ENCODE assay signal across 8 mouse cellular contexts in the genomic region with DNA sequence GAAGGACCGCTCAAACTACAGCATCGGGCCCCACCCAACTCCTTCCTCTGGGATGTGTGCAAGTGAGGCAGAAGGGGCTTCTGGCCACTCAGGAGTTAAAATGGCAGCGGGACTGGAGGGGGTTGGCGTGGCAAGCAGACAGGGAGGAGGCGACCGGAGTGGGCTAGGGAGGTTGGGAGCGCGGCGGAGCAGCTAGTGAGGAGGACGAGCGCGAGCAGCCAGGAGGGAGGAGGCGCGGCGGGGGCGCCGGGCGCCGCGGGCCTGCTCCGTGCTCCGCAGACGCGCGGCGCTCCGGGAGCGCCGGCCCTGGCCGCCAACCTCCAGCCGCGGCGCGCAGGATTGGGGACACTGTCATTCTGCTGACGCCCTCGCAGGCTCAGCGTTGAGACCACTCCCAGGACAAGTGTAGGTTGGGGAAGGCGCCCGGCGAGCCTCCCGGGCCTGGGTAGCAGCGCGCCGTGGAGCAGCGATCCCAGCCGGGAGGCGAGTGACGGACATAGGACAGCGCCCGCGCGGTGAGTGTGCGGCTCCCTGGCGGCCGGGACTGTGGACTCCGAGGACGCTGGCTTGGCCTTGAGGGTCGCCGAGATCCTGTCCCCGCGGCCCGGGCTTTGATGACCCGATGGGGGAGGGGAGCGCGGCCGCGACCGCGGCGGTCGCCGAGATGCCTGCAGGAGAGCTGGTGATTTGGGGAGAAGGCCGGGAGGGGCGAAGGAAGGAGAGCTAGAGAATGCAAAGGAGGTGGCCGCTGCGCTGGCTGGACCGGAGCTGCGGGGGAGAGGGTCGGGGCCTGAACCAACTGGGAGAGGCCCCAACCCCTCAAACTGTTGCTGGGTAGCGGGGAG. TPM values are rescaled to one million over a fixed set of nuclear protein-coding genes. Genes with fewer than 3 reads are reported as not detected.
A peak's percentile ranks its signal among the peaks of the same experiment; 100 is the strongest.
DNase-seq lines count a peak whose midpoint lies in the region; ATAC-seq and TF ChIP-seq lines count a peak whose summit lies in the region.

Gene Lrrn2 (plus strand): TSS at position 113 of the 845 bp plus-strand sequence.

- no peak within 1 kb of the TSS for H3K4me3 ChIP-seq in thymus, adult 2 months (ENCODE audit: control insufficient read depth, insufficient read depth, low read length)
- peak within 1 kb of the TSS; percentile 62 for H3K4me3 ChIP-seq in embryonic facial prominence, embryonic 11.5 days (ENCODE audit: low read depth, low read length)
- H3K4me3 ChIP-seq in heart, embryonic 11.5 days (ENCODE audit: low read depth, low read length), result peak within 1 kb of the TSS; percentile 51
- peak within 1 kb of the TSS; percentile 35 to 44 for H3K4me3 ChIP-seq in liver, embryonic 14.5 days (ENCODE audit: insufficient read depth in 1 of 2, low read depth in 2 of 2, low read length in 2 of 2)

- H3K36me3 ChIP-seq in thymus, adult 2 months (ENCODE audit: control insufficient read depth, insufficient read depth, low read length), result no peaks in the 10 kb centered on the region
- H3K36me3 ChIP-seq in embryonic facial prominence, embryonic 11.5 days (replicated peaks; ENCODE audit: control insufficient read depth, insufficient read depth, low read depth, low read length), result no peaks in the 10 kb centered on the region
- no peaks in the 10 kb centered on the region for H3K36me3 ChIP-seq in heart, embryonic 11.5 days (ENCODE audit: control insufficient read depth, insufficient read depth, low read length)
- H3K36me3 ChIP-seq in liver, embryonic 14.5 days (replicated peaks; ENCODE audit: control insufficient read depth, insufficient read depth, low read depth), result no peaks in the 10 kb centered on the region

- TF ChIP-seq EP300 in liver, embryonic 14.5 days (IDR thresholded peaks at IDR 0.05; ENCODE audit: low read depth), result no peak

- no peak within 1 kb of the TSS for H3K27ac ChIP-seq in thymus, adult 2 months (ENCODE audit: control insufficient read depth, insufficient read depth, low read length)
- H3K27ac ChIP-seq in embryonic facial prominence, embryonic 11.5 days (replicated peaks; ENCODE audit: low read depth, low read length), result no peak within 1 kb of the TSS
- no peak within 1 kb of the TSS for H3K27ac ChIP-seq in heart, embryonic 11.5 days (ENCODE audit: low read depth, low read length)
- H3K27ac ChIP-seq in liver, embryonic 14.5 days, result no peak within 1 kb of the TSS

- no peaks in the 10 kb centered on the region for H3K4me1 ChIP-seq in thymus, adult 2 months (replicated peaks; ENCODE audit: control insufficient read depth, insufficient read depth, low read length)
- peaks cover 8% of the 10 kb centered on the region; the same call in 1 of the 2 replicates for H3K4me1 ChIP-seq in embryonic facial prominence, embryonic 11.5 days (ENCODE audit: control insufficient read depth, insufficient read depth, low read length)
- H3K4me1 ChIP-seq in heart, embryonic 11.5 days (ENCODE audit: control insufficient read depth, insufficient read depth, low read length), result peaks cover 21% of the 10 kb centered on the region
- H3K4me1 ChIP-seq in liver, embryonic 14.5 days (replicated peaks; ENCODE audit: control insufficient read depth in 2 of 2, insufficient read depth in 2 of 2, low read length in 1 of 2), result no peaks in the 10 kb centered on the region

- H3K4me2 ChIP-seq in embryonic facial prominence, embryonic 11.5 days (ENCODE audit: low read depth, low read length), result peak within 1 kb of the TSS; percentile 98
- H3K4me2 ChIP-seq in heart, embryonic 11.5 days, result peak within 1 kb of the TSS; percentile 77
- H3K4me2 ChIP-seq in liver, embryonic 14.5 days (ENCODE audit: low read depth), result peak within 1 kb of the TSS; percentile 47

- ATAC-seq in embryonic facial prominence, embryonic 11.5 days (replicated peaks; ENCODE audit: insufficient number of reproducible peaks, low FRiP score, low TSS enrichment, low read depth), result peak; percentile 80
- ATAC-seq in heart, embryonic 11.5 days (replicated peaks; ENCODE audit: insufficient number of reproducible peaks, low FRiP score, low TSS enrichment), result peak; percentile 70
- ATAC-seq in liver, embryonic 14.5 days (ENCODE audit: insufficient read depth), result no peak
- ATAC-seq in megakaryocyte-erythroid progenitor cell, adult 5-6 weeks (replicated peaks; ENCODE audit: low FRiP score, low TSS enrichment, poor library complexity, severe bottlenecking), result no peak

- TF ChIP-seq CTCF in thymus, adult 2 months (IDR thresholded peaks at IDR 0.05; ENCODE audit: borderline replicate concordance, control insufficient read depth, extremely low read depth, insufficient read depth, low read length, poor library complexity), result no peak
- TF ChIP-seq CTCF in liver, embryonic 14.5 days (IDR thresholded peaks at IDR 0.05; ENCODE audit: low read depth), result no peak

- peaks cover 14% of the 10 kb centered on the region; the same call in 1 of the 2 replicates for H3K27me3 ChIP-seq in thymus, adult 2 months (ENCODE audit: control insufficient read depth, insufficient read depth, low read length)
- peaks cover 27% of the 10 kb centered on the region for H3K27me3 ChIP-seq in embryonic facial prominence, embryonic 11.5 days (ENCODE audit: control insufficient read depth, insufficient read depth, low read length)
- H3K27me3 ChIP-seq in heart, embryonic 11.5 days (ENCODE audit: control insufficient read depth, insufficient read depth, low read length), result peaks cover 32% of the 10 kb centered on the region
- peaks cover 44% of the 10 kb centered on the region for H3K27me3 ChIP-seq in liver, embryonic 14.5 days (ENCODE audit: control insufficient read depth, insufficient read depth, low read length)

- WGBS in thymus, adult 2 months, result 3% methylated on average over 77 of the region's 80 CpGs
- under 1% methylated on average over 78 of the region's 80 CpGs for WGBS in embryonic facial prominence, embryonic 11.5 days
- WGBS in heart, embryonic 11.5 days (ENCODE audit: insufficient replicate concordance), result under 1% methylated on average over 80 of the region's 80 CpGs
- WGBS in liver, embryonic 14.5 days (ENCODE audit: insufficient replicate concordance), result 1% methylated on average over 78 of the region's 80 CpGs

- DNase-seq in thymus, postnatal 14 days, result peak; percentile 4
- no peak for DNase-seq in thymus, adult 2 months
- DNase-seq in embryonic facial prominence, embryonic 11.5 days (ENCODE audit: low spot score), result peak; percentile 64
- DNase-seq in kidney, postnatal 4 days, result peak; percentile 58 to 70
- no peak for DNase-seq in liver, embryonic 14.5 days (ENCODE audit: low read depth in 3 of 3, low spot score in 3 of 3)
- peak; percentile 74 for DNase-seq in retina, embryonic 14.5 days (ENCODE audit: low spot score)

- H3K9me3 ChIP-seq in embryonic facial prominence, embryonic 11.5 days (replicated peaks; ENCODE audit: control insufficient read depth, low read length), result no peaks in the 10 kb centered on the region
- H3K9me3 ChIP-seq in heart, embryonic 11.5 days (replicated peaks; ENCODE audit: control insufficient read depth, low read length), result no peaks in the 10 kb centered on the region
- H3K9me3 ChIP-seq in liver, embryonic 14.5 days (ENCODE audit: control insufficient read depth, low read length), result no peaks in the 10 kb centered on the region

- no peak for TF ChIP-seq POLR2A in thymus, adult 2 months (IDR thresholded peaks at IDR 0.05; ENCODE audit: control insufficient read depth, extremely low read depth, insufficient read depth, low read length, poor library complexity)

- peak within 1 kb of the TSS; percentile 62 for H3K9ac ChIP-seq in embryonic facial prominence, embryonic 11.5 days (replicated peaks; ENCODE audit: low read length)
- H3K9ac ChIP-seq in heart, embryonic 11.5 days (ENCODE audit: low read depth, low read length), result peak within 1 kb of the TSS; percentile 53
- no peak within 1 kb of the TSS for H3K9ac ChIP-seq in liver, embryonic 14.5 days (replicated peaks)

RNA-seq across cellular contexts. Expression of gene Lrrn2, which starts in this region (rescaled TPM):
- 0.93 and 1.5 TPM in 2 replicates for polyA plus RNA-seq in thymus, adult 2 months (2012; rRNA removed)
- 3.0 and 3.5 TPM in 2 replicates for polyA plus RNA-seq in embryonic facial prominence, embryonic 11.5 days (2014; fragmentation: Nextera tagmentation; extraction: Ambion mirVana)
- polyA plus RNA-seq in heart, embryonic 11.5 days (2014; fragmentation: Nextera tagmentation; extraction: Ambion mirVana), result 5.7 and 6.2 TPM in 2 replicates
- polyA plus RNA-seq in liver, embryonic 14.5 days (2012; rRNA removed), result 0.03 and 0.08 TPM in 2 replicates
- polyA plus RNA-seq in liver, embryonic 14.5 days (2014; fragmentation: Nextera tagmentation; extraction: Ambion mirVana), result 0.04 TPM in 1 of 2 replicates, not detected in the other
- total RNA-seq in megakaryocyte-erythroid progenitor cell, adult 5-6 weeks (2014; fragmentation: Nextera tagmentation), result not detected in 2 replicates
- total RNA-seq in megakaryocyte-erythroid progenitor cell, adult 5-6 weeks (2017), result not detected in 2 replicates

Comparison
In these comparisons a context has a peak if more than half of its experiments do, and no peak if none do; other contexts are left out.
1. DNase-seq: peak in thymus, postnatal 14 days (single experiment), embryonic facial prominence, embryonic 11.5 days (single experiment), kidney, postnatal 4 days (2 of 2) and retina, embryonic 14.5 days (single experiment); none in thymus, adult 2 months (single experiment) and liver, embryonic 14.5 days (0 of 3).
2. ATAC-seq: peak in embryonic facial prominence, embryonic 11.5 days (single experiment) and heart, embryonic 11.5 days (single experiment); none in liver, embryonic 14.5 days (single experiment) and megakaryocyte-erythroid progenitor cell, adult 5-6 weeks (single experiment).
3. H3K4me2 ChIP-seq: peak in every context shown above with its lines; median percentile 98 in embryonic facial prominence, embryonic 11.5 days; 77 in heart, embryonic 11.5 days; 47 in liver, embryonic 14.5 days.